Mouse (Mus musculus): Measurements from ENCODE around the gene Ezr. TPM values are rescaled to one million over a fixed set of nuclear protein-coding genes. Genes with fewer than 3 reads are reported as not detected.

The Ezr gene
- polyA plus RNA-seq, 1 experiment from 2014 or later, result 289 TPM

- H3K4me2 ChIP-seq (replicated peaks; ENCODE audit: low read depth), result peak overlapping the region; percentile 92
- H3K27ac ChIP-seq (replicated peaks), result peak overlapping the region; percentile 45
- 23% methylated on average over 7 of the region's 7 CpGs for WGBS
- H3K4me3 ChIP-seq (ENCODE audit: low read depth, low read length), result peak overlapping the region; percentile 83
- H3K9ac ChIP-seq (ENCODE audit: low read length), result peak overlapping the region; percentile 58
- no peaks in the 10 kb centered on the region for H3K9me3 ChIP-seq (ENCODE audit: control insufficient read depth, low read length)
- peak; percentile 53 for DNase-seq (ENCODE audit: low spot score)
- TF ChIP-seq EP300 (optimal IDR thresholded peaks at IDR 0.05), result no peak
- no peak for TF ChIP-seq CTCF (IDR thresholded peaks at IDR 0.05; ENCODE audit: low read depth)
- no peak for ATAC-seq (ENCODE audit: low FRiP score, low TSS enrichment)
- no peaks in the 10 kb centered on the region for H3K4me1 ChIP-seq (replicated peaks; ENCODE audit: control insufficient read depth, insufficient read depth)
- H3K27me3 ChIP-seq (ENCODE audit: control insufficient read depth, insufficient read depth, low read length), result no peaks in the 10 kb centered on the region
- no peaks in the 10 kb centered on the region for H3K36me3 ChIP-seq (ENCODE audit: control insufficient read depth, insufficient read depth, low read length)
Observed at GRCm38 (mm10) chr17:6779632-6780031, 3.0 kb downstream of the Ezr start.

- Histone ChIP-seq H3K4me3 (ENCODE audit: low read depth, low read length) (peak overlapping the region; percentile 83), H3K27me3 (ENCODE audit: control insufficient read depth, insufficient read depth, low read length) (no peaks in the 10 kb centered on the region), H3K9me3 (ENCODE audit: control insufficient read depth, low read length) (no peaks in the 10 kb centered on the region), H3K36me3 (ENCODE audit: control insufficient read depth, insufficient read depth, low read length) (no peaks in the 10 kb centered on the region), H3K4me2 (replicated peaks; ENCODE audit: low read depth) (peak overlapping the region; percentile 92), H3K9ac (ENCODE audit: low read length) (peak overlapping the region; percentile 58), H3K4me1 (replicated peaks; ENCODE audit: control insufficient read depth, insufficient read depth) (no peaks in the 10 kb centered on the region), H3K27ac (replicated peaks) (peak overlapping the region; percentile 45)
- 5% methylated on average over 23 of the region's 23 CpGs for WGBS
- ATAC-seq (ENCODE audit: low FRiP score, low TSS enrichment) (peak; percentile 48; the same call in 1 of the 2 replicates), DNase-seq (ENCODE audit: low spot score) (peak; percentile 67)
- TF ChIP-seq CTCF (IDR thresholded peaks at IDR 0.05; ENCODE audit: low read depth) (no peak), EP300 (optimal IDR thresholded peaks at IDR 0.05) (no peak)
Observed at GRCm38 (mm10) chr17:6778771-6779509, 3.6 kb downstream of the Ezr start.

- peak; percentile 50 for DNase-seq (ENCODE audit: low spot score)
Observed at GRCm38 (mm10) chr17:6778332-6778683, 4.3 kb downstream of the Ezr start.

GRCm38 (mm10) chr17:6777629-6778331 lies 4.8 kb downstream of the Ezr start:
- WGBS, result 42% methylated on average over 12 of the region's 12 CpGs
- ATAC-seq (ENCODE audit: low FRiP score, low TSS enrichment) (no peak), DNase-seq (ENCODE audit: low spot score) (peak; percentile 19)
- H3K4me3 ChIP-seq (ENCODE audit: low read depth, low read length), result no peak overlapping the region
- H3K9me3 ChIP-seq (ENCODE audit: control insufficient read depth, low read length), result no peaks in the 10 kb centered on the region
- H3K9ac ChIP-seq (ENCODE audit: low read length), result no peak overlapping the region
- TF ChIP-seq CTCF (IDR thresholded peaks at IDR 0.05; ENCODE audit: low read depth), result no peak
- TF ChIP-seq EP300 (optimal IDR thresholded peaks at IDR 0.05), result no peak
- H3K36me3 ChIP-seq (ENCODE audit: control insufficient read depth, insufficient read depth, low read length), result no peaks in the 10 kb centered on the region
- H3K4me1 ChIP-seq (replicated peaks; ENCODE audit: control insufficient read depth, insufficient read depth), result no peaks in the 10 kb centered on the region
- H3K27me3 ChIP-seq (ENCODE audit: control insufficient read depth, insufficient read depth, low read length), result no peaks in the 10 kb centered on the region
- H3K4me2 ChIP-seq (replicated peaks; ENCODE audit: low read depth), result peak overlapping the region; percentile 92
- H3K27ac ChIP-seq (replicated peaks), result peak overlapping the region; percentile 30; the same call in 1 of the 2 replicates

More at GRCm38 (mm10) chr17:6778332-6778683, 4.3 kb downstream of the Ezr start:
- H3K4me1 ChIP-seq (replicated peaks; ENCODE audit: control insufficient read depth, insufficient read depth), result no peaks in the 10 kb centered on the region
- H3K4me3 ChIP-seq (ENCODE audit: low read depth, low read length), result peak overlapping the region; percentile 83
- peak overlapping the region; percentile 45 for H3K27ac ChIP-seq (replicated peaks)
- TF ChIP-seq CTCF (IDR thresholded peaks at IDR 0.05; ENCODE audit: low read depth) (peak; percentile 81), EP300 (optimal IDR thresholded peaks at IDR 0.05) (no peak)
- peak overlapping the region; percentile 58; the same call in 1 of the 2 replicates for H3K9ac ChIP-seq (ENCODE audit: low read length)
- ATAC-seq (ENCODE audit: low FRiP score, low TSS enrichment), result no peak
- H3K9me3 ChIP-seq (ENCODE audit: control insufficient read depth, low read length), result no peaks in the 10 kb centered on the region
- H3K36me3 ChIP-seq (ENCODE audit: control insufficient read depth, insufficient read depth, low read length), result no peaks in the 10 kb centered on the region
- under 1% methylated on average over 9 of the region's 9 CpGs for WGBS
- no peaks in the 10 kb centered on the region for H3K27me3 ChIP-seq (ENCODE audit: control insufficient read depth, insufficient read depth, low read length)
- peak overlapping the region; percentile 92 for H3K4me2 ChIP-seq (replicated peaks; ENCODE audit: low read depth)

GRCm38 (mm10) chr17:6777061-6777460 lies 5.5 kb downstream of the Ezr start:
- Histone ChIP-seq H3K4me1 (replicated peaks; ENCODE audit: control insufficient read depth, insufficient read depth) (no peaks in the 10 kb centered on the region), H3K9me3 (ENCODE audit: control insufficient read depth, low read length) (no peaks in the 10 kb centered on the region), H3K9ac (ENCODE audit: low read length) (0 out of 2 replicates have a peak overlapping the region, but pooled peaks have one; percentile 8), H3K36me3 (ENCODE audit: control insufficient read depth, insufficient read depth, low read length) (no peaks in the 10 kb centered on the region), H3K27me3 (ENCODE audit: control insufficient read depth, insufficient read depth, low read length) (no peaks in the 10 kb centered on the region), H3K27ac (replicated peaks) (peak overlapping the region; percentile 56), H3K4me2 (replicated peaks; ENCODE audit: low read depth) (peak overlapping the region; percentile 92; the same call in 1 of the 2 replicates), H3K4me3 (ENCODE audit: low read depth, low read length) (no peak overlapping the region)
- no peak for ATAC-seq (ENCODE audit: low FRiP score, low TSS enrichment)
- no peak for TF ChIP-seq CTCF (IDR thresholded peaks at IDR 0.05; ENCODE audit: low read depth)
- TF ChIP-seq EP300 (optimal IDR thresholded peaks at IDR 0.05), result no peak
- peak; percentile 40 for DNase-seq (ENCODE audit: low spot score)
- 45% methylated on average over 6 of the region's 6 CpGs for WGBS

All from stomach, postnatal 0 days (tissue).